Mouse (Mus musculus): ENCODE data around the gene Ankrd13d.

Gene Ankrd13d

DNA sequence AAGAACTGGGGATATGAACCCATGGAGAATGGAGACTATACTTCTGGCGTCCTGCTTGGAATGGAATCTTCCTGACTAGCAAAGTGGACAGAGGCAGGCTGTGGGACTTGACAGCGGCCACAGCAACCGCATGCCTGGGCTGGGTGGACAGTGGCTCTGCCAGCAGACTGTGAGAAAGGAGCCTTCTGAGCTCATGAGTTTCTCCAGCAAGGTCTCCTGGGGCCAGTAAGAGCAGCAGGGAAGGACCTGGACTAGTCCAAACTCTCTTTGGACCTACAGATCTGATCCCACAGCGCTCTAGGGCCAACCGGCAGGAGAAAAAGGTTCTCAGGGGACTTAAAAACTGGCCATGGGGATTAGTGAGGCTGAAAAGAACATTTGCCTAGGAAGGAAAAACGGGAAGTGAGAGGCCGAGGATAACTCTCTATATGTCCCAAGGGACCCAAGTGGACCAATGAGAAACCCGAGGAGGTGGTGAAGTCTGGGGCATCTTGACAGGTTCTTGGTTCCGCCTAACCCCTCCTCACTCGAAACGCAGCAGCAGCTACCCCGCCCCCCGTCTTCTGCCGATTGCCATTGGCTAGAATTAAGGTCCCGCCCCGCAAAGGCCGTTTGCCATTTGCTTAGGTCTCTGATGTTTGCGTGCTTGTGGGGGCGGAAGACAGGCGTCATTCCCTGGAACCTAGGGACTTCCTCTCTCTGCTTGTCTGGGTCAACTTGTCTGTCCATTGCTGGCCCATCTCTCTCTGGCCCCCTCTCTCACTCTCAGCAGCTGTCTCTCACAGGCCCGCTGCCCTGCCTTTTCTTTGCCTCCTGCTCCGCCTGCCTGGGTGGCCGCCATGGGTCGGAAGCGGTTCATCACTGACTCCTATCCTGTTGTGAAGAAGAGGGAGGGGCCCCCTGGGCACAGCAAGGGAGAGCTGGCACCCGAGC, 51.4 kb downstream of the Ankrd13d start, which contains the start of gene Pold4:
TSS of gene Pold4 (plus strand) at position 647 of the 933 bp plus-strand sequence.
- in situ Hi-C loops (cut with MboI; ENCODE audit: unreplicated experiment in 2 of 2) = loop anchor here in 1 of 2 experiments (10.0 kb wide), 1 partner anchor 447 kb away; no protein-coding TSS in a partner anchor

DNA sequence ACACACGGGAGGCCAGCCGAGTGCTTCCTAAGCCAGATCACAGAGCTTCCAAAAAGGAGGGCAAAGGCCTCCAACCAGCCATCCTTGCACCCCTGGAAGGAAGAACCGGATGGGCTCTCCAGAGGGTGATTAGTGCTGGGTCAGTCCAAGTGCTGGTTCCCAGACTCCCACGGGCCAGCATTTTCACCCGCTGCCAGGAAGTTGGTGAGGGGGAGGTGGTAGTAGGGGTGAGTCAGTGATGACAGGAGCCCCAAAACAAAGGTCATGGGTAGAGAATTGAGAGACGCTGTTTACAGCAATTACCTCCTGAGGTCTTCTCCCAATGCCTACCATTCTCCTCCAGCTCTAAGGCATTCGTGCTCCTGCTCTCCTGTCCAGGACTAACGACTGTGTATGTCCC, 52.5 kb downstream of the Ankrd13d start:
- in situ Hi-C loops (cut with MboI; ENCODE audit: unreplicated experiment in 2 of 2) = loop anchor here in 1 of 2 experiments (10.0 kb wide), 1 partner anchor 446 kb away; no protein-coding TSS in a partner anchor

DNA sequence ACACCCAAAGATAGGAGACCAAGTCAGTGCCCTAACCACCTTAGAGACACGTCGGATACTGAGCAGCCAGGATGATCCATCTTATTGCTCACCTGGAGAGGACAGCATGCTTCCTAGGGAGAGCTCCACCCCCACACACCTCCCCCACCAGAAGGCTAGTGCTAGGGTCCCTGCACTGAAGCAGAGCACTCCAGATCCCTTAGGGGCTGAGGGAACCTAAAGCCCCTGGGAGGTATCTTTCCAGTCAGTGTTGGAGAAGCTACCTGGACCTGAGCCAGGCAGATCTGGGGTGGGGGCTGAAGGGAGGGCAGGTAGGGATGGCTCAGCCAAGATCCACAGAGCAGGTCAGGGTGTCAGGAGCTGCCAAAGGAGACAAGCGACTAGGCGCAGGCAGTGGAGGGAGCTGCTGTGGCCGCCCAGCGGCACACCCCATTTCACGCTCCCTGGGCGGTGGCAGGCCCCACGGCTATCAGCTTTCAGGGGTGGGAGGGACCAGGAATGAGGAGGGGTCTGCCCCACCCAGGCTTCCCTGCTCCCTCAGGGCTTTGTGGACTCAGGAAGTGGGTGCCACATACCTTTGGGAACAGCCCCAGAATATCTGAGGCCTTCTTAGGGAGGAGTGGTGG, 53.4 kb downstream of the Ankrd13d start:
- in situ Hi-C loops (cut with MboI; ENCODE audit: unreplicated experiment in 2 of 2) = loop anchor here in 1 of 2 experiments (10.0 kb wide), 1 partner anchor 445 kb away; no protein-coding TSS in a partner anchor

DNA sequence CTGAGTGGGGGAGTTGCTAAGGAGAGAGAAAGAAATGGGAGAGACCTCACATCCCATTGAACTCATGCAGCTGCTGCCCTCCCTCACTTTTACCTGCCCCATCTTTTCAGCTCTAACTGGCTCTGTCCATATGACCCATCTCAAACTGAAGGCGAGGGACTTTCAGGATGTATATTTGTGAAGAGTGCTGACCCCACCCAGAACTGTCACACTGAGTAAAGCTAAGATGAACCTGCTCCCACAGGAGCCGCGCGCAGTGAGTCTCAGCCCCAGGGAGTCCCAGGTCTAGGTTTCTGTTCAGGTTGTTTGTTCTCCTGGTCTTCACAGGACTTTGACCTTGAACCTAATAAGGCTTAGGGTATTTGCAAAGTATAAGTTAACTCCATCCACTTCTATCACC, 54.0 kb downstream of the Ankrd13d start:
- in situ Hi-C loops (cut with MboI; ENCODE audit: unreplicated experiment in 2 of 2) = no loop called here

DNA sequence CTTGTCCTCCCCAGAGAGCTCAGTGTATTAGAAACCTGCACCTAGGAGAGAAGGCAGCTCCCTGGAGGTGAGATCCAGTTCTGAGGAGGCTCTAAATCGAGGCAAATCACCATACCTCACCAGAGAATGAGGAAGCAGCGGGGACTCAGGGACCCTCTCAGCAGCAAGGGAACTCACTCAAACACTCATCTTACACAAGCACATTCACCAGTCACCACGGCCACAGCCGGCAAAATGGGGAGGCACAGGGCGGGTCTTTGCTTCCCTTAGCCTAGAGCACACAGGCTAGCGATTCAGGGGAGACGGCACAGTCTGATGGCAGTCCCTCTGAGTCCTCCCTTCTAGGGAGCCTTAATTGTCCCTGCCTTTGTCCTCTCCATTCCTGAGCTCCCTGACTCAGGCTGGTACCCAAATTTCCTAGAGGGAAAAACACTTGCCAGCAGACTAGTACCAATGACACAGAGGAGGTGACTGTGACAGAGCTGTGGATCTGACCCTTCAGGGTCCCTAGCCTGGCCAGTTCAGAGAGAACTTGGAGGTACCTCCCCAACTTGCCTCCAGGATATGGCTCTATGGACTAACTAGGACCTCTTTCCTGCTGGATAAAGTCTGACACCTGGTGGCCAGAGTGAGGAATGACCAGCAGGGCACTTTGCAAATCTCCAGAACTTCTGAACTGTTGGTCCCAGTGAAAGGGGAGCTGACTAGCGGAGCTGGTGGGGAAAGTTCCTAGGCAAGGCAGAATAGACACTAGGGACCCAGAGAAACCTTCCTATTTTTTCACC, 54.9 kb downstream of the Ankrd13d start:
- in situ Hi-C loops (cut with MboI; ENCODE audit: unreplicated experiment in 2 of 2) = no loop called here

DNA sequence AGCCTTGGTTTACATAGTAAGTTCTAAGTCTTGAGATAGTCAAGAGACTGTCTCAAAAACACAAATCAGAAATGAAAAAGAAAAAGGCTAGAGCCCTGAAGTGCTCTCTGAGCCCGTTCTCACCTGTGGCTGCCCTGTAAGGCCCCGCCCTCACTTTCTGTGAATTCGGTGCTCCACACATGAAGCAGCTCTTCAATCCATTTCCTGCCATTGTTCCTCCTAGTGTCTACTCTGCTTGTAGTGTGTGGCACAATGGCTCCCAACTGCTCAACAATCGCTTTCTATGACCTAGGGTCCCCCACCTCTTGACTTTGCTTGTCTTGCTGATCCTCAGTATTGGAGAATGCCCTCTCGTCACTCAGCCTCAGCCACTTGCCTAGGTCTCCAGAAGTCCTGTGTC, 55.5 kb downstream of the Ankrd13d start:
- in situ Hi-C loops (cut with MboI; ENCODE audit: unreplicated experiment in 2 of 2) = no loop called here

DNA sequence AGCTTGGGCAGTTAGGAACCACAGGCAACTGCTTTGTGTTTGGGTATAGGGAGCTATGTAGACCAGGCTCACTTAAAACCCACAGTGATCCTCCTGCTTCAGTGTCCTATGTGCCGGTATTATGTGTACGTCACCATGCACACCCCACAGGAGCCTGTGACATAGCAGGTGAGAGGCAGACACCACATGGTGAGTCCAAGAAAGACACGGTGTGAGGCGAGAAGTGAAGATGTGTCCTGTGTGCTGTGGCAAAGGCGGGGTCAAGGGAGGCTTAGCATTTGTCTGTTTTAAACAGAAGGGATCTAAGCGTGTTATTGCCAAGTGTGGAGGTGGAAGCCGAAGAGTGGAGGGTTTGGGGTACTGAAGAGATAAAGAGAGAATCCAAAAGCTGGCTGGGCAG, 56.2 kb downstream of the Ankrd13d start:
- in situ Hi-C loops (cut with MboI; ENCODE audit: unreplicated experiment in 2 of 2) = no loop called here

DNA sequence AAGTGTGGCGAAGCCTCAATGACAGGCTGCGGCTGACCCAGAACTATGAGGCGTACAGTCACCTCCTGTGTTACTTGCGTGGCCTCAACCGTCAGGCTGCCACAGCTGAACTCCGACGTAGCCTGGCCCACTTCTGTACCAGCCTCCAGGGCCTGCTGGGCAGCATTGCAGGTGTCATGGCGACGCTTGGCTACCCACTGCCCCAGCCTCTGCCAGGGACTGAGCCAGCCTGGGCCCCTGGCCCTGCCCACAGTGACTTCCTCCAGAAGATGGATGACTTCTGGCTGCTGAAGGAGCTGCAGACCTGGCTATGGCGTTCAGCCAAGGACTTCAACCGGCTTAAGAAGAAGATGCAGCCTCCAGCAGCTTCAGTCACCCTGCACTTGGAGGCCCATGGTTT, 60.8 kb downstream of the Ankrd13d start:
- in situ Hi-C loops (cut with MboI; ENCODE audit: unreplicated experiment in 2 of 2) = no loop called here

DNA sequence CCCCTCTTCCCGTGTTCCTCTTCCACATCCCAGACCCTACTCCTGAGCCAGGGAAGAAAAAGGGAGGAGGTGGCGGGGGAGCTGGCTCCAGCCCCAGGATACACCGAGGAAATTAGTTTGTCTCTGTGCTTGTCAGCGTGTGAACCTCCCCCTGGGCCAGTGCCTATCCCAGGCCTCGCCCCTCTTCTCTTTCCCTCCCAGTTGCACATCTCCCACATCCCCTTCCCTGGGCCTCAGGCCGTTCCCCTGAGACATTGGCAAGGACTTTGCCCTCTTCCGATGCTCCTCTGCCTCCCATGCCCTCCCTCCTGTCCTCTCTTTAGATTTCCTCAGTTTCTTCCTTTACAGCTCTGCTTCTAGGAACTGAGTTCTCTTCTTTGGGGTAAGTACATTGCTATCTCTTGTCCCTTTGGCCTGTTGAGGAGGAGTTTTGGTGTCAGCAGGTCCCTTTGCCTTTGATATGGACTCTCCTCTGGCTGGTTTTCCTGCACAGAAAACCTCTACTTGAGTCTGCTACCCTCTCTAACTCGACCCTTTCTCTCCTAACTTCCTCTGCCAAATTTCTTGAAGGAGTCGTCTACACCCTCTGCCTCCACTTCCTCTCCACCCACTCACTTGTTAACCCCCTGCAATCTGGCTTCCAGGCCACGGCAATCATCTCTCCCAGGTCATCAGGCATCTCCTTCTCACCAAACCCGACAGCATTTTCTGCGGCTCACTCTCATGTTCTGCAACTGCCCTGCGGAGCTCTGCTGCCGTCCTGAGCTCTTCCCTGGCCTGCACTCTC, 61.8 kb downstream of the Ankrd13d start:
- in situ Hi-C loops (cut with MboI; ENCODE audit: unreplicated experiment in 2 of 2) = no loop called here

DNA sequence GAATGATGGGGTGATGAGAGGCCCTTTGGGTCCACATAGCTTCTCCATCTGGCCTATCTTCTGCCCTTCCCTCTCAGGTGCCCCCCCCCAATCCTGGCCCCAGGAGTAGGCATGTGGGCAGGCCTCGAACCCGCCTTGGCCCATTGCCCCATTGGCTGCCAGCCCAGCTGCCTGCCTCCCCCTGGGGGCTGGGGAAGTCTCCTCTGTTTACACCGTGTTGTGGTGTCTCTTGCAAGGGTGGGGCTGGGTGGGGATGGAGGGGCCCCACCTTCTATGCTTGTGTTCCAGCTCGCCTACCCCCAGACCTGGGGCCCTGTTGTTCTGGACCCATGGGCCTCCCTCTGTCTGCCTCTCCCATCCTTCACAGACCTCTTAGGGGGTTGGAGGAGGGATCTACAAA, 62.5 kb downstream of the Ankrd13d start:
- in situ Hi-C loops (cut with MboI; ENCODE audit: unreplicated experiment in 2 of 2) = no loop called here

Data from v-Abl transformed pro-B cells (cell line).